Mouse (Mus musculus): ENCODE data around the gene Sec24c. TPM values are rescaled to one million over a fixed set of nuclear protein-coding genes. Genes with fewer than 3 reads are reported as not detected.
"Not testable (repeated sequence)": the region's sequence is repeated elsewhere in the genome, so short reads cannot be mapped to it uniquely, and the experiment has no call there.

Gene Sec24c
- total RNA-seq, 1 experiment from 2014 or later = 87.3 TPM

DNA sequence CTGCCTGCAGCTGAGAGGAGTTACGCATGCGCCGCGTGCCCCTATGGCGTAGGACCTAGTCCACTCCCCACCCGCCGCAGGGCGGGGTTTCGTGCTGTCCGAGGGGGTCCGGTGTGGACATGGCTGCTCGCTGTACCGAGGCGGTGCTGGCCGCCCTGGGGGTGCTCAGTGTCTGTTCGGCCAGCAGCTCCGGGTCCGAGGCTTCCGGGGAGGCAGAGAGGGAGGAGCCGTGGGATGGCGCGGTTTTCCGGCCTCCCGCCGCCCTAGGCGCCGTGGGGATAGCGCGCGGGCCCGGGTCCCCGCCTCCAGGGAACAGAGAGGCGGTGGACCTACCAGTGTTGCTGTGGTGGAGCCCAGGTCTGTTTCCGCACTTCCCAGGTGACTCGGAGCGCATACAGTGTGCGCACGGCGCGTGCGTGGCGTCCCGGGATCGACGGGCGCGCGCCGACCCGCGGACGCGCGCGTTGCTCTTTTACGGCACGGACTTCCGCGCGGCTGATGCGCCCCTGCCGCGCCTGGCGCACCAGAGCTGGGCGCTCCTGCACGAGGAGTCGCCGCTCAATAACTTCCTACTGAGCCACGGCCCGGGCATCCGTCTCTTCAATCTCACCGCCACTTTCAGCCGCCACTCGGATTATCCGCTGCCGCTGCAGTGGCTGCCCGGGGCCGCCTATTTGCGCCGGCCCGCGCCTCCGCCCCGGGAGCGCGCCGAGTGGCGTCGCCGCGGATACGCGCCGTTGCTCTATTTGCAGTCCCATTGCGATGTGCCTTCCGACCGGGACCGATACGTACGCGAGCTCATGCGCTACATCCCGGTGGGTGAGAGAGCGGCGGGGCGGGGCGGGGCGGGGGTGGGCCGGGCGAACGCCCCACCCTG is 21.0 kb downstream of the Sec24c start, which contains the start of gene Fut11:
TSS of gene Fut11 (plus strand) at position 85 of the 877 bp plus-strand sequence.
- peak; percentile 76 for ATAC-seq (replicated peaks; ENCODE audit: low read depth, poor library complexity, severe bottlenecking)

DNA sequence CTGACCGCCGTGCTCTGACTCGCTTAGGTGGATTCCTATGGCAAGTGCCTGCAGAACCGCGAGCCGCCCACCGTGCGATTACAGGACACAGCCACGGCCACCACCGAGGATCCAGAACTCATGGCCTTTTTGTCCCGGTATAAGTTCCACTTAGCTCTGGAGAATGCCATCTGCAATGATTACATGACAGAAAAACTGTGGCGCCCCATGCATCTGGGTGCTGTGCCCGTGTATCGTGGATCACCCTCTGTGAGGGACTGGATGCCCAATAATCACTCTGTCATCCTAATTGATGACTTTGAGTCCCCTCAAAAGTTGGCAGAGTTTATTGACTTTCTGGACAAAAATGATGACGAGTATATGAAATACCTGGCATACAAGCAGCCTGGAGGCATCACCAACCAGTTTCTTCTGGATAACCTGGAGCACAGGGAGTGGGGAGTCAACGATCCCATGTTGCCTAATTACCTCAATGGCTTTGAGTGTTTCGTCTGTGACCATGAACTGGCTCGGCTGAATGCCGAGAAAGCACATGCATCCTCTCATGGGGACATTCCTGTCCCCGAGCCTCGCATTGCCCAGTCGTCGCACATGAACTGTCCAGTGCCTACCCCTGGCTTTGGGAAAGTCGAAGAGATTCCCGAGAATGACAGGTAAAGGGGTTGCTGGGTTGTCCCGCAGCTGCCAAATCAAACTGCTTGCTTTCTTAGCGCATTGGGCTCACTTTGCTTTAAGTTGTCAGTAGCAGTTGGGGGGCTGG is 21.8 kb downstream of the Sec24c start:
- ATAC-seq (replicated peaks; ENCODE audit: low read depth, poor library complexity, severe bottlenecking) = peak; percentile 13; the same call in 1 of the 2 replicates

DNA sequence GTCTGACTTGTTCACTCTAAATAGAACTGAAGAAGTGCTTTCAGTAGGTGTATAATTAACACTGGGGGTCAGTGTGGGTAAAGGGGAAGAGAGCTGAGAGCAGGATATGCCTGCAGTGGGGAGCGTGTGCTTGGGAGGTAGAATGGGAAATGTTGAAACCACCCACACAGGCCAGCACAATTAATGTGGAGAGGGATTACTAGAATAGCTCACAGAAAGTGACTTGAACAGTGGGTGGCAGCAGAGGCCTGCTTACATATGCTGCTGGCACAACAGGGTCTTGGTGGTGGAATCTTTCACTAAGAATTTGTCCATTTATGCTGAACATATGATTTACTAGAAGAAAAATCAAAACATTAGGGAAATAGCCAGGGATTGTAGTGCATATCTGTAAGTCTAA is 22.9 kb downstream of the Sec24c start:
- ATAC-seq (replicated peaks; ENCODE audit: low read depth, poor library complexity, severe bottlenecking) = peak; percentile 51; the same call in 1 of the 2 replicates

DNA sequence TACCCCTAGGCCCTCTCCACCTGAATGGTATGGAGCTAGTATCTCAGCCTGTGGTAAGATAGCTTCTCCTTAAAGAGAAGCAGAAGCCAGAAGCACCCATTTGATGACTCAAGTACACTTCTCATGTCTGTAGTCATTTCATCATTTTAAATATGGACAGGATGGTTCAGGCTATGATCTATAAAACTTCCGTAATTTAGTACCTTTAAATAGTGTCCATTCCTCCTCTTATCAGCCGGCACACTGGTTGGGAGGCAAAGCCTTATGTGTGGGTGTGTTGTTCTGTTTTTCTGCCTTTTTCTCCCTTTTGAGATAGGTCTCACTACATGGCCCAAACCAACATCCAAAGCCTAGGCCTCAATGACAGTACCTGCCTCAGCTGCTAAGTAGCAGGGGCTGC is 24.4 kb downstream of the Sec24c start:
- no peak for ATAC-seq (replicated peaks; ENCODE audit: low read depth, poor library complexity, severe bottlenecking)

DNA sequence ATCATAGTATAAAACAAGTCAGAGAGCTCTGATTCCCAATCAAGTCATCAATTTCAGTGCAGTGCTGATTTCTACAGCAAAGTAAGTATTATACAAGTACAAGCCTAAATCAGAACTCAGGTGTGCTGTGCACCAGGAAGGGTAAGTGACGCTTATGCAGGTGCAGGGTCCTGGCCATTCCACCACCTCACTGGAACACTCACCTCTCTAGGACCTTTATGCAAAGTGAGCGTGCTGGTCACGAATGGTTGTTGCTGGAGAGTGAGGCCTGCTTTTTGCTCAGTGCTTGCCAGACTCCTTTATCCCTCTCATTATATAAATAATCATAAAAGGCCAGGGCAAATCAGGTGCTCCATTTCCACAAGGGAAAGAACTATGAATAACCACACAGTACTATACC is 26.3 kb downstream of the Sec24c start:
- ATAC-seq (replicated peaks; ENCODE audit: low read depth, poor library complexity, severe bottlenecking) = no peak

DNA sequence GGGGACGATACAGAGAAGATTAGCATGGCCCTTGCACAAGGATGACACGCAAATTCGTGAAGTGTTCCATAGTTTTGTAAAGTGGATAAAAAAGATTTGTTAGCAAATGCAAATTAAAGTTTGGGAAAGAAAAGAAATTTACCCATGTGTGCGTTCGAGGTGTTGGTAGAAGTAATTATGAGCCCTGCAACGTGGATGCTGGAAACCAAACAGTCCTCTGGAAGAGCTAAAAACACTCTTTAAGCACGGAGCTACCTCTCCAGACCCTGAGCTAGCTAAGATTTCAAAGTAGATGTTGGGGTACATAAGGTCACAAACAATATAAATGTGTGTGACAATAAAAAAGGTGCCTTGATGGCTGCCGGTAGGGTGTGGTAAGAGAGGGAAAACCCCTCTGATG is 27.4 kb downstream of the Sec24c start:
- no peak for ATAC-seq (replicated peaks; ENCODE audit: low read depth, poor library complexity, severe bottlenecking)

DNA sequence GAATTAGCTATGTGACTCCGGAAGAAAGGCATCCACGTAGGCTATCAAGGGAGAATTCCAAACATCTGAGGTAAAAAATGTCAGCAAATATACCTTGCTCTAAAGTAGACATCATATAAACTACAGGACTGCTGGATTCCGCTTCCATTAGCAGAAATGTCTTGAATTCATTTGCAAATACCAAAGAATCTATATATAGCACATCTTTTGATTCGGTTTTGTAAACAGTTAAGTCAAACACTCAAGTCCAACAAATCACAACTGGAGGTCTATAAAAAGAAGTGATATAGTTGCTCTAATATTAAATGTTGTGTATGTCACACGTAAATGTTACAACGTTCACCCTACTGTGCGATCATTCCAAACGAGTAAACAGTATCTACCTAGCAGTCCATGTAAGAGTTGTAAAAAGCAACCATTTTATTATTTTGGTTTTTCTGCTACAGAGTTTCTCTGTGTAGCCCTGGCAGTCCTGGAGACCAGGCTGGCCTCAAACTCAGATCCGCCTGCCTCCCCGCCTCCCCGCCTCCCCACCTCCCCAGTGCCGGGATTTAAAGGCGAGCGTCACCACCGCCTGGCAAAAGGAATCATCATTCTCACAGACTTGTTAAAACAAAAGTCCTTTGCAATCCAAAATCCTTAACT is 28.1 kb downstream of the Sec24c start:
- no peak for ATAC-seq (replicated peaks; ENCODE audit: low read depth, poor library complexity, severe bottlenecking)

DNA sequence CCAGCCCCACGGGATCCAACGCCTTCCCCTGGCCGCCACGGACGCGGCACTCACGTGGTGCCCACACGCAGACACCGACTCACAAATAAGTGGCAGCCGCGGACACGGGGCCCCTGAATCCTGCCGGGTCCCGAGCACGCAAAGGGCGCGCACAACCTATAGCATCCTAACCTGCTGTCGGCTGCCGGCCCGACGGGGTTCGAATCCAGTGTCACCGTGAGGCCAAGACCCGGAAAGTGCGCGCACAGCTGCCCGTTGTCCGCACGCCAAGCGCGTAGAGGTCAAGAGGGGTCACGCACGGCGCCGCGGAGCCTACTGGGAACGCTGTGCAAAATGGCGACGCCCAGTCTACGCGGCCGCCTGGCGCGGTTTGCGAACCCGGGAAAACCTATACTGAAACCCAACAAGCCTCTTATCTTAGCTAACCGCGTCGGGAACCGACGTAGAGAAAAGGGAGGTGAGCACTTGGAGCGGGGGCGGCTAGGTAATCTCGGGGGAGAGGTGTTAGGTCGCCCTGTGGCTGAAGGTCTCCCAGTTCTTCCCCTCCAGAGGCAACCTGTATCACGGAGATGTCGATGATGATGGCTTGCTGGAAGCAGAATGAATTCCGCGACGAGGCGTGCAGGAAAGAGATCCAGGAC is 28.8 kb downstream of the Sec24c start, which contains the start of gene Chchd1:
TSS of gene Chchd1 (plus strand) at position 266 of the 641 bp plus-strand sequence.
- peak; percentile 79 for ATAC-seq (replicated peaks; ENCODE audit: low read depth, poor library complexity, severe bottlenecking)

DNA sequence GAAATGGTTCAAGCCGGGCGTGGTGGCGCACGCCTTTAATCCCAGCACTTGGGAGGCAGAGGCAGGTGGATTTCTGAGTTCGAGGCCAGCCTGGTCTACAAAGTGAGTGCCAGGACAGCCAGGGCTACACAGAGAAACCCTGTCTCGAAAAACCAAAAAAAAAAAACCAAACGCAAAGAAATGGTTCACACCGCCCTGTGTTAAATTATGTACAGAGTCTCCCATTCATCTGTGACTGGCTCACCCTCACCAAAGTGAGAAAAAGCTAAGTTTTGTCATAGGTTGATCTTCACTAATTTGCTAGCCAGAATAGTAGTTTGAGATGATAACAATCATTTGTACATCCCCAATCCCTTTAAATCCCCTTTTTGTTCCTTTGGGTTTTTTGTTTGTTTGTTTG is 29.4 kb downstream of the Sec24c start:
- ATAC-seq (replicated peaks; ENCODE audit: low read depth, poor library complexity, severe bottlenecking) = not testable (repeated sequence)

DNA sequence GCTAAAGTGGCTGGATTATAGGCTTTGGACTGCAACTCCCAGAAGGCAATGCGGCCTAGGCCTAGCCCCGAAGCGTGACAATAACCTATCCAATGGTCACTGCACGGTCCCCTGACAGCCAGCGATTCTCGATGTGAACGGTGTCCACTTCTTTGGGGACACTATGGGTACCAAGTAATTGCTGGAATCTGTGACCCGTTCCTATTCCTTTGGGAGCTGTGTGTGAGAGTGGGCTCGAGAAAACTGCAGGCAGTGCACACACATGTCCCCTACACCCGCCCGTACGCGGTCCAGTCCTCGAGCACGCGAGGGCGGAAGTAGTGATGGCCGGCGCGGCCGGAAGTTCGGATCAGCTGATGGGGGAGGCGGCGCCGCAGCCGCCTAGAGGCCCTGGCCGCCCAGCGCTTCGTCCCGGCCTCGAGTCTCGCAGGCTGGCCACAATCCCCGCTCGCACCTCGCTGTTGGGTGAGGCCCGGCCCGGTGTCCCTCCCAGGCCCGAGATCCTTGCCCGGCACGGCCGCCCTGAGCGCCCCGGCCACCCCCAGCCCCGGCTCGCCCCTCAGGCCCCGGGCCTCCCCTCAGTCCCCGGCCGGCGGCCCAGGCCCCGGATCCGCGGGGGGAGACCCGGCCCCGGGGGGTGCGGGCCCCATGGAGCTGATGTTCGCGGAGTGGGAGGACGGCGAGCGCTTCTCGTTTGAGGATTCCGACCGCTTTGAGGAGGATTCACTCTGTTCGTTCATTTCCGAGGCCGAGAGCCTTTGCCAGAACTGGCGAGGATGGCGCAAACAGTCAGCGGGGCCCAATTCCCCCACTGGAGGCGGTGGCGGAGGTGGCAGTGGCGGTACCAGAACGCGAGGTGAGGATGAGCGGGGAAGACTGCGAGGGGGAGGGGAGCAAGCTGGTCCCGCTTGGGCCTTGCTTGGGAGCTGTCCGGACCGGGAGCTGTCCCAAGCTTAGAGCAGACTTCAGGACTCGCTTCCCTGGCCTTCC is 33.4 kb downstream of the Sec24c start, which contains the start of gene Zswim8:
TSS of gene Zswim8 (plus strand) at position 352 of the 990 bp plus-strand sequence.
- peak; percentile 76 for ATAC-seq (replicated peaks; ENCODE audit: low read depth, poor library complexity, severe bottlenecking)

DNA sequence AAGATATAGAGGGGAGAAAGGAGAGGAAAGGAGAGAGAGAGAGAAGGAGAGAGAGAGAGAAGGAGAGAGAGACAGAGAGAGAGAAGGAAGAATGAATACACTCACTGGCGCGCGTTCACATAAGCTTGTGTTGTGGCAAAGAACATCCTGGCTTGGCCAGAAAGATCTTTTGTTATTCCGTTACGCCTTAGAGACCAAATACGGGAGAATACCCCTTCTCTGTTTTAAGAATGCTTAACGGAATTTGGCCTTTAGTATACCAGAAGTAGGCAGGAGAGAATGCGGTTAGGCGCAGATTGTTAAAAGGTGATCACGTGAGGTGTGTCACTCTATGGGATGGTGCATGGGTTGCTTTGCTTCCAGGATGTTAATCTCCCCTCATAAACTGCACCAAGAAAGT is 34.1 kb downstream of the Sec24c start:
- ATAC-seq (replicated peaks; ENCODE audit: low read depth, poor library complexity, severe bottlenecking) = peak; percentile 29; the same call in 1 of the 2 replicates

DNA sequence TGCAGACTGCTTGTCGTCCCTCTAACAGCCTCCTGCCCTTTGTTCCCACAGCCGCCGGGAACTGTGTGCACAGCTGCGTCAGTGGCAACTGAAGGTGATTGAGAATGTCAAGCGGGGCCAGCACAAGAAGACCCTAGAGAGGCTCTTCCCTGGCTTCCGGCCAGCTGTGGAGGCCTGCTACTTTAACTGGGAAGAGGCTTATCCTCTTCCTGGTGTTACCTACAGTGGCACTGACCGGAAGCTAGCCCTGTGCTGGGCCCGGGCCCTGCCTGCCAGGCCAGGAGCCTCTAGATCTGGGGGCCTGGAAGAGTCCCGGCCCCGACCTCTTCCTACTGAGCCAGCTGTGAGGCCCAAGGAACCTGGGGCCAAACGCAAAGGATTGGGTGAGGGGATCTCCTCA is 39.7 kb downstream of the Sec24c start:
- no peak for ATAC-seq (replicated peaks; ENCODE audit: low read depth, poor library complexity, severe bottlenecking)

DNA sequence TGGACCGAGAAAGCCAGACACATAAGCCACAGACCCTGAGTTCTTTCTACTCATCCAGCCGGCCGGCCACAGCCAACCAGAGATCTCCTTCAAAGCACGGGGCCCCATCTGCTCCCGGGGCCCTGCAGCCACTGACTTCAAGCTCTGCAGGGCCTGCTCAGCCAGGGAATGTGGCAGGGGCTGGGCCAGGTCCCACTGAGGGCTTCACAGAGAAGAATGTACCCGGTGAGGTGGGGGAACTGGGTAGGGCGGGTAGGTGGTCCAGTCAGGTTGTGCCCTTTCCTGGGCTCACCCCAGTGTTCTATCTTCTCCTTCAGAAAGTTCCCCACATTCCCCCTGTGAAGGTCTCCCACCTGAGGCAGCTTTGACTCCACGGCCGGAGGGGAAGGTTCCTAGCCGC is 44.3 kb downstream of the Sec24c start:
- ATAC-seq (replicated peaks; ENCODE audit: low read depth, poor library complexity, severe bottlenecking) = no peak

DNA sequence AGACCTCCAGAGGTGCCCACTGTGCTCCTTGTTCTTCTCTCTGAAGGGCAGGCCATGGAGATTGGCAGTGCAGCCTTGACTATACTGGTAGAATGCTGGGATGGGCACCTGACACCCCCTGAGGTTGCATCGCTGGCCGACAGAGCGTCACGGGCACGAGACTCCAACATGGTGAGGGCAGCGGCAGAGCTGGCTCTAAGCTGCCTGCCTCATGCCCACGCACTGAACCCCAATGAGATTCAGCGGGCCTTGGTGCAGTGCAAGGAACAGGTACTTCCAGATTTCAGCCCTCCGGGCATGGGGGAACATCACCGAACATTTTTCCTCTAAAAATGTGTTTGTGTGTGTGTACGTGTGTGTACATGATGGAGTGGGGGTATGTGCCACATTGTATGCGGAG is 45.7 kb downstream of the Sec24c start:
- no peak for ATAC-seq (replicated peaks; ENCODE audit: low read depth, poor library complexity, severe bottlenecking)

DNA sequence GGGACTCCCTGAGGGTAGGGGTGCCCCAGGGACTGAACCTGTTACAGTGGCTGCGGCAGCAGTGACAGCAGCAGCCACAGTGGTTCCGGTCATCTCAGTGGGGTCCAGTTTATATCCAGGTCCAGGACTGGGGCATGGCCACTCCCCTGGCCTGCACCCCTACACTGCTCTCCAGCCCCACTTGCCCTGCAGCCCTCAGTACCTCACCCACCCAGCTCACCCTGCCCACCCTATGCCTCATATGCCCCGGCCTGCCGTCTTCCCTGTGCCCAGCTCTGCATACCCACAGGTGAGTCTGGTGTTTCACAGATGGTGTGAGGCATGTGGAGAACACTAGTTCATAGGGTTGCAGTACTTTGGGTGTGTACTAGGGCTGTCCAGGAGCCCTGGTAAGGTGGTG is 47.3 kb downstream of the Sec24c start:
- no peak for ATAC-seq (replicated peaks; ENCODE audit: low read depth, poor library complexity, severe bottlenecking)

DNA sequence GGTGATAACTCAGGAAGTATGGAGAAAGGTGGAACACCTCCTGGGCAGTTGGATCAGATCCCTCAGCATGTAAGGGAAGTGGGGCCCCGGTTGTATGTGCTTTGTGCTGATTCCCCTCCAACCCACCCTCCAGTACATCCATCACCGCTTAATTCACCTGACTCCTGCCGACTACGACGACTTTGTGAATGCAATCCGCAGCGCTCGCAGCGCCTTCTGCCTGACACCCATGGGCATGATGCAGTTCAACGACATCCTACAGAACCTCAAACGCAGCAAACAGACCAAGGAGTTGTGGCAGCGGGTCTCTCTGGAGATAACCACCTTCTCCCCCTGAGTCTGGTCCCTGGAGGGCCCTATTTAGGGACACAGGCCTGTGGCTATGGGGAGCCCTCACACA is 48.9 kb downstream of the Sec24c start:
- no peak for ATAC-seq (replicated peaks; ENCODE audit: low read depth, poor library complexity, severe bottlenecking)

DNA sequence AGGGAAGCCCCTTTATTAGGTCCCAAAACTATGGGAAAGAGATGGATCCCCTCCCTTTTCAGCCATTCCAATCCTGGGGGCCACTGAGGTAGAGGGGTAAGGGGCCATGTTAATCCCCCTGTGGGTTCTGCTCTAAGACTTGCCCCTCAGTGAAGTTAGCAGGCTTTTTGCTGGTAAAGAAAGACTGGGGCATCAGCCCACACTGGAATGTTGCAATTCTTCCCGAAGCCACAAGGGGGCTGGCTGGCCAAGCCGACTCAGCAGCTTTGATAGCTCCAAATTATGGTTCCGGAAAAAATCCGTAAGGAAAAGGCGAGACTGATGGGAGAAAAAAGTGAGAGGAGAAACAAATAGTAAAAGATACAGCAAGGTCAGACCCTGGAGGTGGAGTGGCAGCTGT is 49.9 kb downstream of the Sec24c start:
- ATAC-seq (replicated peaks; ENCODE audit: low read depth, poor library complexity, severe bottlenecking) = peak; percentile 61; the same call in 1 of the 2 replicates

DNA sequence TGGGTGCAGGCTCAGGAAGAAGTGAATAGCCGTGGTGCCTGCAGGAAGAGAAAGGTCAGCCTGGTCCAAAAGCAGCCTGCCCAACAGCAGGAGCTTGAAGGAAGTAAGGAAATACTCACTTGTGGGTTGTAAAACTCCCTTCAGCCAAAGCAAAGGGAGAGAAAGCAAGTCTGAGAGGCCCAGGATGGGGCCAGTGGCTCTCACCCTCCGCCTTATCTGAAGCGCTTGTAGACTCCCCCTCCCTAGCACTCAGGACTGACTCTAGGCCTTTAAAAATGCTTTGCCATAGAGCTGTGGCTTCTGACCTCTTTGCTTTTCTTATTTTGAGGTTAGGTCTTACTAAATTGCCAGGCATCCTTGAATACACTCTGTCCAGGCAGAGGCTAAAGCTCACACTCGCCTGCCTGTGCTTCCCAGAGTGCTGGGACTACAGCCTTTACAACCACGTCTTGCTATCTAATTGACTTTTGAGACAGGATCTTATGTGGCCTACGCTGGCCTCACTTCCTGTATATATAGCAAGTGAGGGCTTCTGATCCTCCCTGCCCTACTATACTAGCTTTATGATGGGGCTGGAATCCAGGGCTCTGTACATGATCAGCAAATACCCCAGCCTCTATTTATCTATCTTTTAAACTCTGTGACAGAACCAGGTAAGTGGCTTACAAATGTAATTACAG is 51.7 kb downstream of the Sec24c start:
- no peak for ATAC-seq (replicated peaks; ENCODE audit: low read depth, poor library complexity, severe bottlenecking)
